Mouse (Mus musculus) spleen, adult 2 months (tissue): ENCODE data around the gene Erc2.

Experiments
- CTCF ChIP-seq: fragments of 200-500 bp; IDR thresholded peaks from 2 replicates; pipeline ENCODE4 v1.5.1; 2011; ENCODE audit warnings: mild to moderate bottlenecking, inconsistent platforms; ENCODE audit not compliant: insufficient read depth, insufficient read length, insufficient replicate concordance; ENCODE audit errors: extremely low read depth
- POLR2A ChIP-seq: fragments of 200-500 bp; IDR thresholded peaks from 2 replicates; pipeline ENCODE4 v1.6.1; 2011; ENCODE audit warnings: low read depth, low read length, inconsistent platforms

DNA sequence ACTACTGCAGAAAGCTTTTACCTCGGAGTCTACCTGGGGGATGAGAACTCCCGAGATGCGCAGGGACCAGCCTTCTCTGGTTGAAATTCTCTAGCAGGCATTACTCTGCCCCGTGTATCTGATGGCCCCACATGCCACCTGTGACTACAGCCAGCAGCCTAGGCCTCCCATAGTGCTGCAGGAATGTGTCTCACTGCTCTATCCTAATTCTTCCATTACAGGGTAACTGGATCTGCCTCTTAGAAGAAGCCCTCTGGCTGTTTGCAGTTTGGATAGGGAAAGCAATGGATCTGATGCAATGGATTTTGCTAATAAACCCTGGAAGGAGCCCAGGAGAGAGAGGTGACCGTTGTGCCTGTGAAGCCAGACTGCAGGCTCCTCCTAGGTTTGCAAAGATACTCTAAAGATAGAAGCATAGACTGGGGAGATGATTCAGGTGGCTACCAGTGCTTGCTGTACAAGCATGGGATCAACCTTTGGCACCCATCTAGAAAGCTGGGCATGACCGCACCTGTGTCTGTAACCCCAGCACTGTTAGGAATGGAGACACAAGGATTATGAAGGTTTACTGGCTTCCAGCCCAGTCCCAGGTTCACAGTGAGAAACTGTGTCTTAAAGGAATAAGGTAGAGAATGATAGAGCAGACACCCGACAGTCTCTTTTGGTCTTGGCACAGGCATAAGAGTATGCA lies 821.2 kb downstream of the Erc2 start:
- TF ChIP-seq CTCF, result no peak
- no peak for TF ChIP-seq POLR2A
